22 mouse cellular contexts compared by ENCODE assay signal in genomic region chr7:99603875-99604662, GRCm38 (mm10). TPM values are rescaled to one million over a fixed set of nuclear protein-coding genes. Genes with fewer than 3 reads are reported as not detected.
A peak's percentile ranks its signal among the peaks of the same experiment; 100 is the strongest.
DNase-seq lines count a peak whose midpoint lies in the region; ATAC-seq and TF ChIP-seq lines count a peak whose summit lies in the region.
"Had no signal": no experiment of that assay in that cellular context is flagged by ENCODE, and none has a peak within 500 bp of the region (broad histone marks: within the 10 kb centered on the region; RNA-seq: fewer than 3 reads in every experiment).

No protein-coding gene starts in this region.

- H3K4me3 ChIP-seq in hindbrain, postnatal 0 days (ENCODE audit: low read length), result no peak overlapping the region
- H3K4me3 ChIP-seq in hindbrain, embryonic 11.5 days (ENCODE audit: low read depth, low read length), result no peak overlapping the region
- H3K4me3 ChIP-seq in thymus, adult 2 months (ENCODE audit: control insufficient read depth, insufficient read depth, low read length), result no peak overlapping the region
- no peak overlapping the region for H3K4me3 ChIP-seq in intestine, embryonic 15.5 days (replicated peaks)
- H3K4me3 ChIP-seq: embryonic facial prominence, embryonic 15.5 days; forebrain, embryonic 12.5 days; heart, embryonic 13.5 days; left cerebral cortex, adult 2 months; limb, embryonic 12.5 days; neural tube, embryonic 15.5 days; stomach, embryonic 15.5 days had no signal

- no peak overlapping the region for H3K9ac ChIP-seq in hindbrain, postnatal 0 days (replicated peaks; ENCODE audit: low read length)
- no peak overlapping the region for H3K9ac ChIP-seq in hindbrain, embryonic 11.5 days (ENCODE audit: low read depth, low read length)
- no peak overlapping the region for H3K9ac ChIP-seq in intestine, embryonic 15.5 days
- H3K9ac ChIP-seq: embryonic facial prominence, embryonic 15.5 days; forebrain, embryonic 12.5 days; heart, embryonic 13.5 days; limb, embryonic 12.5 days; lung, embryonic 14.5 days; neural tube, embryonic 15.5 days; stomach, embryonic 15.5 days had no signal

- no peak for TF ChIP-seq CTCF in hindbrain, postnatal 0 days (IDR thresholded peaks at IDR 0.05; ENCODE audit: low read depth)
- no peak for TF ChIP-seq CTCF in thymus, adult 2 months (IDR thresholded peaks at IDR 0.05; ENCODE audit: borderline replicate concordance, control insufficient read depth, extremely low read depth, insufficient read depth, low read length, poor library complexity)

- no peak for TF ChIP-seq POLR2A in thymus, adult 2 months (IDR thresholded peaks at IDR 0.05; ENCODE audit: control insufficient read depth, extremely low read depth, insufficient read depth, low read length, poor library complexity)

- peaks cover 34% of the 10 kb centered on the region for H3K36me3 ChIP-seq in hindbrain, postnatal 0 days (ENCODE audit: insufficient read depth, low read length)
- no peaks in the 10 kb centered on the region for H3K36me3 ChIP-seq in hindbrain, embryonic 11.5 days (ENCODE audit: control insufficient read depth, insufficient read depth, low read length)
- H3K36me3 ChIP-seq in thymus, adult 2 months (ENCODE audit: control insufficient read depth, insufficient read depth, low read length), result no peaks in the 10 kb centered on the region
- no peaks in the 10 kb centered on the region; the same call in 1 of the 2 replicates for H3K36me3 ChIP-seq in intestine, embryonic 15.5 days

- DNase-seq in hindbrain, postnatal 0 days (ENCODE audit: low spot score), result peak; percentile 61
- DNase-seq in hindbrain, embryonic 11.5 days (ENCODE audit: low spot score), result no peak
- DNase-seq in right cerebral cortex, adult 18-20 months, result peak; percentile 19
- DNase-seq in right cerebral cortex, postnatal 36 days (ENCODE audit: low spot score in 2 of 2), result no peak
- DNase-seq in thymus, adult 2 months, result peak; percentile 31
- DNase-seq: cerebellum, postnatal 14 days; embryo, embryonic 11 days; heart, postnatal 36 days; kidney, adult 8-10 months; kidney, postnatal 4 days; lung, embryonic 14.5 days; lung, postnatal 4 days had no signal

- no peak overlapping the region for H3K4me2 ChIP-seq in hindbrain, postnatal 0 days (ENCODE audit: low read depth, low read length)
- no peak overlapping the region for H3K4me2 ChIP-seq in hindbrain, embryonic 11.5 days (replicated peaks; ENCODE audit: low read depth, low read length)
- H3K4me2 ChIP-seq in intestine, embryonic 15.5 days (replicated peaks), result no peak overlapping the region
- H3K4me2 ChIP-seq: embryonic facial prominence, embryonic 15.5 days; forebrain, embryonic 12.5 days; heart, embryonic 13.5 days; limb, embryonic 12.5 days; lung, embryonic 14.5 days; midbrain, embryonic 11.5 days; neural tube, embryonic 15.5 days; stomach, embryonic 15.5 days had no signal

- no peaks in the 10 kb centered on the region for H3K9me3 ChIP-seq in hindbrain, postnatal 0 days (ENCODE audit: low read length)
- H3K9me3 ChIP-seq in hindbrain, embryonic 11.5 days (ENCODE audit: control insufficient read depth, low read length), result no peaks in the 10 kb centered on the region
- H3K9me3 ChIP-seq in intestine, embryonic 15.5 days, result no peaks in the 10 kb centered on the region
- H3K9me3 ChIP-seq: embryonic facial prominence, embryonic 15.5 days; forebrain, embryonic 12.5 days; heart, embryonic 13.5 days; limb, embryonic 12.5 days; neural tube, embryonic 15.5 days; stomach, embryonic 15.5 days had no signal

- WGBS in hindbrain, postnatal 0 days, result 66% methylated on average over 8 of the region's 8 CpGs
- WGBS in hindbrain, embryonic 11.5 days, result 88% methylated on average over 8 of the region's 8 CpGs
- 53% methylated on average over 8 of the region's 8 CpGs for WGBS in thymus, adult 2 months
- WGBS in intestine, embryonic 15.5 days, result 75% methylated on average over 8 of the region's 8 CpGs

- no peaks in the 10 kb centered on the region for H3K4me1 ChIP-seq in hindbrain, postnatal 0 days (ENCODE audit: insufficient read depth, low read length)
- H3K4me1 ChIP-seq in hindbrain, embryonic 11.5 days (replicated peaks; ENCODE audit: control insufficient read depth, insufficient read depth, low read length), result no peaks in the 10 kb centered on the region
- peaks cover 27% of the 10 kb centered on the region for H3K4me1 ChIP-seq in thymus, adult 2 months (replicated peaks; ENCODE audit: control insufficient read depth, insufficient read depth, low read length)
- no peaks in the 10 kb centered on the region for H3K4me1 ChIP-seq in intestine, embryonic 15.5 days (replicated peaks)
- H3K4me1 ChIP-seq: embryonic facial prominence, embryonic 15.5 days; forebrain, embryonic 12.5 days; heart, embryonic 13.5 days; limb, embryonic 12.5 days; neural tube, embryonic 15.5 days; stomach, embryonic 15.5 days had no signal

- H3K27ac ChIP-seq in hindbrain, postnatal 0 days, result no peak overlapping the region
- no peak overlapping the region for H3K27ac ChIP-seq in hindbrain, embryonic 11.5 days (ENCODE audit: low read depth, low read length)
- H3K27ac ChIP-seq in thymus, adult 2 months (ENCODE audit: control insufficient read depth, insufficient read depth, low read length), result no peak overlapping the region
- H3K27ac ChIP-seq in intestine, embryonic 15.5 days, result no peak overlapping the region
- H3K27ac ChIP-seq: embryonic facial prominence, embryonic 15.5 days; forebrain, embryonic 12.5 days; heart, embryonic 13.5 days; left cerebral cortex, adult 2 months; limb, embryonic 12.5 days; neural tube, embryonic 15.5 days; stomach, embryonic 15.5 days had no signal

- ATAC-seq in hindbrain, postnatal 0 days, result peak; percentile 70
- ATAC-seq in hindbrain, embryonic 11.5 days (ENCODE audit: low FRiP score), result no peak
- ATAC-seq in erythroid progenitor cell, adult 5-6 weeks (replicated peaks; ENCODE audit: low FRiP score, poor library complexity, severe bottlenecking), result no peak
- no peak for ATAC-seq in intestine, embryonic 15.5 days

- H3K27me3 ChIP-seq in hindbrain, postnatal 0 days (ENCODE audit: insufficient read depth, low read length), result no peaks in the 10 kb centered on the region
- no peaks in the 10 kb centered on the region for H3K27me3 ChIP-seq in hindbrain, embryonic 11.5 days (ENCODE audit: control insufficient read depth, insufficient read depth, low read length)
- H3K27me3 ChIP-seq in thymus, adult 2 months (ENCODE audit: control insufficient read depth, insufficient read depth, low read length), result no peaks in the 10 kb centered on the region
- H3K27me3 ChIP-seq in intestine, embryonic 15.5 days (replicated peaks), result no peaks in the 10 kb centered on the region
- H3K27me3 ChIP-seq: embryonic facial prominence, embryonic 15.5 days; forebrain, embryonic 12.5 days; heart, embryonic 13.5 days; limb, embryonic 12.5 days; neural tube, embryonic 15.5 days; stomach, embryonic 15.5 days had no signal

RNA-seq across cellular contexts. Expression of gene Tpbgl, which starts 22.8 kb away (rescaled TPM):
- total RNA-seq in hindbrain, postnatal 0 days (2014; rRNA removed), result 6.4 and 7.9 TPM in 2 replicates
- 2.3 and 2.9 TPM in 2 replicates for polyA plus RNA-seq in hindbrain, postnatal 0 days (2015; fragmentation: Nextera tagmentation; extraction: Ambion mirVana)
- 0.63 and 0.73 TPM in 2 replicates for polyA plus RNA-seq in hindbrain, embryonic 11.5 days (2014; fragmentation: Nextera tagmentation; extraction: Ambion mirVana)
- polyA plus RNA-seq in thymus, adult 2 months (2012; rRNA removed), result 3.8 and 4.6 TPM in 2 replicates
- total RNA-seq in erythroid progenitor cell, adult 5-6 weeks (2015; ENCODE audit: low replicate concordance), result 0.42 and 1.1 TPM in 2 replicates
- total RNA-seq in erythroid progenitor cell, adult 5-6 weeks (2017; ENCODE audit: low replicate concordance), result 0.39 and 0.83 TPM in 2 replicates
- polyA plus RNA-seq in intestine, embryonic 15.5 days (2015; fragmentation: Nextera tagmentation; extraction: Ambion mirVana), result 1.3 and 1.4 TPM in 2 replicates

Comparison
In these comparisons a context has a peak if more than half of its experiments do, and no peak if none do; other contexts are left out.
1. DNase-seq: peak in hindbrain, postnatal 0 days (single experiment), right cerebral cortex, adult 18-20 months (single experiment) and thymus, adult 2 months (single experiment); none in hindbrain, embryonic 11.5 days (single experiment) and right cerebral cortex, postnatal 36 days (0 of 2).